Mouse (Mus musculus) activated CD4-positive, CD25-positive, alpha-beta regulatory T cell (primary cell): ENCODE data around the gene Slc12a6. TPM values are rescaled to one million over a fixed set of nuclear protein-coding genes. Genes with fewer than 3 reads are reported as not detected.

Experiments used
- polyA plus RNA-seq, 2 experiments: library from polyadenylated mRNA; unstranded; fragments of 100-300 nt; shearing (Covaris generic); gene quantifications; one replicate each; pipeline ENCODE4 v1.2.1; 2017

Slc12a6 gene
- polyA plus RNA-seq, result 10 to 100 TPM; 45.4 to 84.5 TPM

DNA sequence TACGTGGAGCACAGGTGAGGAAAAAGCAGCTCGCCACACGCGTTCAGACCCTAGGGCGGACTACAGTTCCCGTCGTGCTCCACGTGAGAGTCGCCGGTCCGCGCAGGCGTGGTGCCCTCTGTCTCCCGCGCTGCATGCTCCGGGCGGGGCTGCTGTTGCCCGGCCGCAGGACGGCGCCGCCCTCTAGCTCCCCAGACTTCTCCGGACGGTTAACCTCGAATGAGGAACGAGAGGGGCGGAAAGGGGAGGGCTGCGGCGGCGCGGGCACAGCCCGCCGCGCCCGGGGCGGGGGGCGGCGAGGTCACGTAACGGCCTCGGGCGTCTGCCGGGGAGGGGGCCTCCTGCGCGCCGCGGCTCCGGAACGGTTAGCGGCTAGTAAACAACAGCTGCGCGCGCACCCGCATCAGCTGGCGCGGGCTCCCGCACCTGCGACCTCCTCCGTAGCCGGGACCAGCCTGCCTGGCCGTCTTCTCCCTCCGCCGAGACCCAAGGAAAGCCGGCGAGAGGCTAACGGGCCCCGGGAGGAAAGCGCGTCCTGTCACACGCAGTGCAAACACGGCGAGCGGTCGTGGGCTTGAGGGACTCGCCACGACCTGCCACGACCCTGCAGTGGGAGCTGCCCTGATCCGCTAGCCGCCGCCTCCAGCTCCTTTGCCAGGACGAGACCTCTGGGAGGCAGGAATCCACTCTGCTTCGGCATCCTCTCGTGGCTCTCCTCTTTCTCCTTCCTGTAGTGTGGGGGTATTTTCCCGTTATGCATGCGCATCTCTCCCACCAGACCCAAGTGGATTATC lies at the start of gene Slc12a6:
Slc12a6 (plus strand) TSS at position 378 of the 794 bp plus-strand sequence.

DNA sequence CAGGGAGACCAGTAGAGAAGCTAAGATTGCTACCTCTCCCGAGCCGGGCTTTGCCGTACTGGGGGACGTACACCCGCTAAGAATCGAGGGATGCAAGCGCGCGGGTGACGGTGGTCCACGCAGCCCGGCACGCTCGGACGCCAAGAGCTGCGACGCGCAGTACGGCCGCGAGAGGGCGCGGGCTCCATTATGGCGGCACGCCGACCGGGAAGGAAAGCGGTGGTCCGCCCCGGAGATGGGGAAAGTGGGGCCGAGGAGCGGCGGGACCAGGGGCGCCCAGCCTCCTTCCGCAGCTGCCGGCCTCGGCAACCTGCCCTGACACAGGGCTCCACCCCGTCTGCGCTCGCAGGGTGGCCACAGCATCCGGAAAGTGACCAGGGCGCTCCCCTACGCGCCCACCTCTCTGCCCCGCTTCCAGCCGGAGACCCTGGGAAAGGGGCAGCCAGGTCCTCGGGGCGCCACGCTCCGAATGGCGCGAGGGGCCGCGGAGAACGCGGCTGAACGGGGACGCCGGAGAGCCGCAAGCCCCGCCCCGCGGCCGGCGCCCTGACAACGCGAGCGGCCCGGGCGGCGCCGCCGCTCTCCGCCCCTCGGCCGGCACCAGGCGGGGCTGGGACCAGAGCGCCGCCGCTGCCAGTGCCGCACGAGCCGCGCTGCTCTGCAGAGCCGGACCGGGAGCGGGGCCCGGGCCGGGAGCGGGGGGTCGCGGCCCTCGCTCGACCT lies 26.3 kb upstream of the Slc12a6 start, which contains the start of gene Lpcat4:
Lpcat4 (plus strand) TSS at position 257 of the 723 bp plus-strand sequence.

DNA sequence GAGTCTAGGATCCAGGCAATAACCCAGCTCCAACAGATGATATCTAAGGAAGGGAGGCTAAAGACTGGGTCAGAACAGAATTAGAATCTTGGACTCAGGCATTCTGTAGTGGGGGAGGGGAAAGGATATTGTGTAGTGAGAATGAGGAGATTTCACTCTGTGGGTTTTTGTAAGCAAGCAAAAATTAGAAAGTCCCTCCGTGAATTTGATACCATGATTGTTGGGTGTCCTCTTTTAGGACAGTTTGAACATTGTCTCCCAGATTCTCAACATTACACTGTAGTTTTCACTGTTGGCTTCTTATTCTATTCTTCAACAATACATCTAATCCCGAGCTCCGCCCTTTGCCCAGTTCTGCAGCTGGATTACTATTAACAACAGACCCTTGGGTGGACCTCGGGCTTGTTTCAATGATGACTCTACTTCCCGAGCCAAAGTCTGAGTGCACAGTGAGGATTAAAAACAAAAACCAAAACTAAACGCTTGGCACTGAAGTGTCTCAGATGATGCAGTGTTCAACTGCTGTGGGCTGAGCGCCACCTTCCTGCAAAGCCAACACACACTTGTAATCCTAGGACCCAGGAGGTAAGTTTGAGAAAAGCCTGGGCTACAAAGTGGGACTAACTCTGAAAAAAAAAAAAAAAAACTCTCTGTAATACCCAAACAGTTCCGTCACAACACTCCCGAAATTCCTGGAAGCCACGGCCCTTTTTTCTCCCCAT lies 6.2 kb upstream of the Slc12a6 start, which contains the start of gene Nutm1:
Nutm1 (minus strand) TSS at position 51 of the 722 bp plus-strand sequence.

DNA sequence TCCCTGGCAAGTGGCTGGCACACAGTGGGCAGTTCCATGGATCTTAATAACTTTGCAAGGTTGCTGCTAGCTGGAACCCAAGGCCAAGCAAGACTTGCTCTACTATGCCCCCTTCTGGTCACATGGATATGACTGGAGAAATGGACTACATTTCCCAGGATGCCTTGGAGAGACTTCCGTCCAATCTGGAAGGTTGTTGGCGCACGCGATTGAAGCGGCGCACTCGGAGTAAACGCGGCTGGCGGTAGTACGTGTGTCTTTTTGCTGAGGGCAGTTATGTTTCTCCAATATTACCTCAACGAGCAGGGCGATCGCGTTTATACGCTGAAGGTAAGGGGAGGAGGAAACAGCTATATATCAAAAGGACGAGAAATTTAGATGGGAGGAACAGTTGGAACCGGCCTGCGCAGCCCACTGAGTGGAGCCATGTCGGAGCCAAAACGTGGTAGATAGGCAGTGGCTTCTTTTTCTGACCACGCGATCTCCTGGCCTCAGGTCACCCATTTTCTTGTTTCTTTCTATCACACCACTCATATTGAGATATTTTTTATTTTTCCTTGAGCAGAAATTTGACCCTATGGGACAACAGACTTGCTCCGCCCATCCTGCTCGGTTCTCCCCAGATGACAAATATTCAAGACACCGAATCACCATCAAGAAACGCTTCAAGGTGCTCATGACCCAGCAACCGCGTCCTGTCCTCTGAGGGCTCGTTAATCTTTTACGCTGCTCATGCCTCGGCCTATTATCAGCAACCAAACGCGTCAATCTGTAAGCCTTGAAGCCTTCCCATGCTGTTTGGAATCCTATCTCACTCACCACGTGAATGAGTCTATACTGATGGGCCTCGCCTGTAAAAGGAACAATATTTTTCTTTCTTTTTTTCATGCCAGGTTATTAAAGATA lies 3.6 kb upstream of the Slc12a6 start, which contains the start of gene Nop10:
Nop10 (plus strand) TSS at position 179 of the 906 bp plus-strand sequence.

DNA sequence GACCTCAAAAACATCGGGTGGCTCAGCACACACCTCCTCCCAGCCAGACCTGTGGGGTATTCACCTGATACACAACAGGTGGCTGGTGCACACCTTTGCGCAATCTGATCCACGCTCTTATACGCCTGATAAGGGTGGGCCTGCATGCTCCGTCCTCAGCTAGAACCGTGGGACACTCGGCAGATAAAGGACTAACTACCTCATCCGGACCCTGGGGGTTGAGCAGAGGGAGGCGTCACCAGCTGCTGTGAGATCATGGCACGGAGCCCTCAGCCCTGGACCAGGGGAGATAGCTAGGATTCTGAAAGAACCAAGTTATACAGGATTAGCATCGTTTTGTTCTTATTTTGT lies 592 bp downstream of the Slc12a6 start, which contains the start of gene Gm21985:
Gm21985 (plus strand) TSS at position 73 of the 351 bp plus-strand sequence.

DNA sequence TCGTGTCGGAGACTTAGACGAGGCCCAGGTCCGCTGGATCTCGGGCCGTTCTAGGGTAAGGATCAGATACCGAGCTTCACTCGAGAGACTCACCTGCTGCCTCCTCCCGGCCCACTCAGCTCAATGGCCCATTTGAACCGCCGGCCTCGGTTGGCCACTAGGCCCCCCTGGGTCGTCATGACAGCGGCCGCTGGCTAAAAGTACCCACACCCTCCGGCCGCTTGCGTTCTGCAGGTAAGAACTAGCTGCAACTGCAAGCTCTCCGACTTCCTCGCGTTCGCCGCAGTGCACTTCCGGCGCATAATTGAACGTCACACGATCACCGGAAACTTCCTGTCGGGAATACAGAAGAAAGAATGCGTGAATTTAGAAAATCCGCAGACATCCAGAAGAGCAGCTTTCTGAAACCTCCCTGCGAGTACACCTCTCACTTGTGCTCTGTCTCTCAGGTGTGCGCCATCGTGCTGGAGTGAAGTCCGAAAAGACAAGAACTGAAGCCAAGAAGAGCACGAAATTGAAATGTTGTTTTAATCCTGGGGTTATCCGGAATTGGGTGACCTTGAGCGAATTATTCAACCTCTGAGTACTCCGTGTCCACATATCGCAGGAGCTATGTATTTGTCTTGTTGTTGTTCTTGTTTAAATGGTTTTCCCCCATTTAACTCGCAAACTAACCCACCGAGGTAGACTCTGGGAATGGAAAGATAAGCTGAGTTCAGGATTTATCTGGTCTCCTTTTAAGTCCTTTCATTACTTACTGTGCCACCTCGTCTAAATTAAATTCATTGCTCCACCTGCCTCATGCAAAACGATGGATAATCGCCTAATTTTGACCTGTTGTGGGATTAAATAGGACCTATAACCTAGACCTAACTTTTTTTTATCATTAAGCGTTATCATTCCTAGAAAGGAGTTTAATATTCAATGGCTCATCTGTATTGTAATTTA lies 102.4 kb downstream of the Slc12a6 start, which contains the start of gene Emc4:
Emc4 (minus strand) TSS at position 302 of the 948 bp plus-strand sequence.

DNA sequence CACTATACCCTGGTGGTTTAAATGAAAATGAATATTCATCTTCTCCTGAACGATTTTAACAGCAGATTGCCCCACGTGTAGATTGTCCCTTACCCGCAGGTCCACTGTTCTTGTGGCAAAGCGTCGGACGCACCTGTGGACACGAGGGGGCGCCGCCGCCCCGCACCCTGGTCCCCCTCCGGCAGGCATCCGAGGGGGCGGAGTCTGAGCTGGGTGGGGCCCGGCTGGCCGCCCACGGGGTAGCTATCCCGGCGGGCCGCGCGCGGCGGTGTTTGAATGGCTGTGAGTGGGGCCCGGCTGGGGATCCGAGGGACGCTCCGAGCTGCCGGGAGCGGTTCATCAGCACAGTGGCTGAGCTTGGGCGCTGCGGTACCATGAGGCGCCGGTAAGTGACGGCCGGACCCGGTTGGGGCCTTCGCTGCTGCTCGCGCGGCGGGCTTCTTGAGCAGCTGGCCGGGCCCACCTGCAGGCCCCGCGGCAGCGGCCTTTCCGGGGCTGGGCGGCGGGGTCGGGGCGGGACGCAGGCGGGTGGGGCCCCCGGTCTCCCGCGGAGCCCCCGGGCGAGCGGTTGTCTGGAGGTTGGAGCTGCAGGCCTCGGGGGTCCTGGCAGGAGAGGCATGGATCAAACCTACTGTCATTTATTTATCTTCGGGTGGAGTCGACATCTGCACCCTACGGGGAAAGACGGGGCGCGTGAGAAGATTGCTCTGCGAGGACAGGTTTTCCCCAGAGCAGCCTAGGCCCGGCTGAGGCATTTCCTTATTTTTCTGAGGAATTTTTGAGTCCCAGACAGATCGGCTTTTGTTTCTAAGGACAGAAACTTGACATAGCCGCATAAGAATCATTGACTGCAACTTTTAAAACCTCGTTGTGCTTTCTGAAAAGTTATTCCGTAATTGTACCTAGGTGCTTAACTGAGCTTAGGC lies 113.6 kb downstream of the Slc12a6 start, which contains the start of gene Katnbl1:
Katnbl1 (plus strand) TSS at position 239 of the 926 bp plus-strand sequence.

Other genes starting within 250 kb of the Slc12a6 start
- under 1 TPM in 1 of 2 experiments, not detected in 1; 0.09 TPM for gene Olfr1311, start 241.4 kb upstream of the Slc12a6 start, polyA plus RNA-seq
- under 1 TPM in 1 of 2 experiments, not detected in 1; 0.10 TPM for gene Olfr1312, start 215.6 kb upstream of the Slc12a6 start, polyA plus RNA-seq
- gene Olfr1313, start 188.0 kb upstream of the Slc12a6 start, polyA plus RNA-seq, result not detected
- gene Olfr1314, start 169.0 kb upstream of the Slc12a6 start, polyA plus RNA-seq, result not detected
- not detected for gene Olfr1315-ps1, start 150.4 kb upstream of the Slc12a6 start, polyA plus RNA-seq
- not detected for gene Olfr1316, start 130.8 kb upstream of the Slc12a6 start, polyA plus RNA-seq
- under 1 TPM in 1 of 2 experiments, not detected in 1; 0.07 TPM for gene Olfr1317, start 125.5 kb upstream of the Slc12a6 start, polyA plus RNA-seq
- gene Olfr1318, start 111.6 kb upstream of the Slc12a6 start, polyA plus RNA-seq, result under 1 TPM in 1 of 2 experiments, not detected in 1; 0.05 TPM
- gene Lpcat4, start 26.4 kb upstream of the Slc12a6 start, polyA plus RNA-seq, result 100 to 1,000 TPM in 1 of 2 experiments, 10 to 100 TPM in 1; 46.0 to 104 TPM
- gene Nutm1, start 6.5 kb upstream of the Slc12a6 start, polyA plus RNA-seq, result under 1 TPM; 0.04 to 0.22 TPM
- gene Nop10, start 3.9 kb upstream of the Slc12a6 start, polyA plus RNA-seq, result 100 to 1,000 TPM; 111 to 182 TPM
- not detected for gene Gm21985, start 489 bp downstream of the Slc12a6 start, polyA plus RNA-seq
- gene Emc4, start 102.2 kb downstream of the Slc12a6 start, polyA plus RNA-seq, result 100 to 1,000 TPM in 1 of 2 experiments, 10 to 100 TPM in 1; 78.1 to 106 TPM
- gene Katnbl1, start 113.4 kb downstream of the Slc12a6 start, polyA plus RNA-seq, result 10 to 100 TPM; 21.9 to 25.6 TPM
- 10 to 100 TPM; 19.0 to 20.7 TPM for gene Emc7, start 189.2 kb downstream of the Slc12a6 start, polyA plus RNA-seq
- not detected for gene Chrm5, start 214.9 kb downstream of the Slc12a6 start, polyA plus RNA-seq
- 10 to 100 TPM; 48.8 to 79.8 TPM for gene Aven, start 227.1 kb downstream of the Slc12a6 start, polyA plus RNA-seq